Mouse (Mus musculus): ENCODE results near the gene Napepld. TPM values are rescaled to one million over a fixed set of nuclear protein-coding genes. Genes with fewer than 3 reads are reported as not detected.

Napepld gene
- polyA plus RNA-seq, 1 experiment from 2014 or later = 4.2 TPM

DNA sequence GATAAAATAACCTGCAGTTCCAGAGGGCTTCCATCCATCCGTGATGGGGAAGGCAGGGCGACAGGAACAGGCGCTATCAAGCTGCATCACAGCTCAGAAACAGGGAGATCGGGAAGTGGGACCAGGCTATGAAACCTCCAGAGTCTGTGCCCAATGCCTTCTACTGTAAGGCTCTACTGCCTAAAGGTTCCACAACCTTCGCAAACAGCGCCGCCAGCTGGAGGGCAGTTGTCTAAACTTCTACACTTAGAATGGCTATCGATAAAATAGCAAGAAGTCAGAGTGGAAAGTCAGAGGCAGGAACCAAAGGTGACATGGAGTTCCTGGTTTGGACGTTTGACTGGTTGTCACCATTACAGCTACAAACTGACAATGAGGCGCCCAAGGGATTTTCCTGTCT, 34.4 kb upstream of the Napepld start:
- WGBS = 32% methylated on average over 10 of the region's 10 CpGs
- ATAC-seq (replicated peaks; ENCODE audit: low FRiP score, low TSS enrichment, low read depth) (no peak), DNase-seq (ENCODE audit: low spot score) (peak; percentile 71)
- Histone ChIP-seq H3K27me3 (replicated peaks; ENCODE audit: control insufficient read depth, insufficient read depth, low read length) (no peaks in the 10 kb centered on the region), H3K9me3 (ENCODE audit: control insufficient read depth, low read length) (no peaks in the 10 kb centered on the region), H3K4me3 (ENCODE audit: low read depth, low read length) (no peak overlapping the region), H3K4me1 (replicated peaks; ENCODE audit: control insufficient read depth, insufficient read depth, low read length) (peaks cover 13% of the 10 kb centered on the region), H3K27ac (ENCODE audit: low read depth) (no peak overlapping the region), H3K4me2 (ENCODE audit: low read length) (peak overlapping the region; percentile 20; the same call in 1 of the 2 replicates), H3K9ac (ENCODE audit: low read length) (no peak overlapping the region), H3K36me3 (ENCODE audit: control insufficient read depth, insufficient read depth, low read length) (peaks cover 18% of the 10 kb centered on the region)

DNA sequence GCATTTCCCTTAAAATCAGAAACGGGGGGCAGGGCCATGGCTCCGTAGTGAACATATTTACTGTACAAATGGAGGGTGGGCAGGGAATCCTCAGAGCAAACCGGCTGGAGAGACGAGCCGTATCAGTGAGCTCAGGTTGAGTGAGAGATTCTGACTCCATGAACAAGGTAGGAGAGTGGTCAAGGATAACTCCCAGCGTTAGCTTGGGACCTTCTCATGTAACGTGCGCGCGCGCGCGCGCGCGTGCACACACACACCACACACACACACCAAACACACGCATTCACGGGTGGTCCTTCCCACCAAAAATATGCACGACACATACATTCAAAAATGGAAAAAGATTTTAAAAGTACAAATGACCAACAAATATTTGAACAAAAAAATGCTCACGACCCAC, 33.9 kb upstream of the Napepld start:
- H3K4me2 ChIP-seq (ENCODE audit: low read length) = peak overlapping the region; percentile 20; the same call in 1 of the 2 replicates
- 79% methylated on average over 20 of the region's 20 CpGs for WGBS
- DNase-seq (ENCODE audit: low spot score) (no peak), ATAC-seq (replicated peaks; ENCODE audit: low FRiP score, low TSS enrichment, low read depth) (no peak)
- H3K9me3 ChIP-seq (ENCODE audit: control insufficient read depth, low read length) = no peaks in the 10 kb centered on the region
- no peak overlapping the region for H3K9ac ChIP-seq (ENCODE audit: low read length)
- H3K36me3 ChIP-seq (ENCODE audit: control insufficient read depth, insufficient read depth, low read length) = peaks cover 13% of the 10 kb centered on the region
- no peaks in the 10 kb centered on the region for H3K27me3 ChIP-seq (replicated peaks; ENCODE audit: control insufficient read depth, insufficient read depth, low read length)
- no peak overlapping the region for H3K4me3 ChIP-seq (ENCODE audit: low read depth, low read length)
- no peak overlapping the region for H3K27ac ChIP-seq (ENCODE audit: low read depth)
- H3K4me1 ChIP-seq (replicated peaks; ENCODE audit: control insufficient read depth, insufficient read depth, low read length) = peaks cover 13% of the 10 kb centered on the region

DNA sequence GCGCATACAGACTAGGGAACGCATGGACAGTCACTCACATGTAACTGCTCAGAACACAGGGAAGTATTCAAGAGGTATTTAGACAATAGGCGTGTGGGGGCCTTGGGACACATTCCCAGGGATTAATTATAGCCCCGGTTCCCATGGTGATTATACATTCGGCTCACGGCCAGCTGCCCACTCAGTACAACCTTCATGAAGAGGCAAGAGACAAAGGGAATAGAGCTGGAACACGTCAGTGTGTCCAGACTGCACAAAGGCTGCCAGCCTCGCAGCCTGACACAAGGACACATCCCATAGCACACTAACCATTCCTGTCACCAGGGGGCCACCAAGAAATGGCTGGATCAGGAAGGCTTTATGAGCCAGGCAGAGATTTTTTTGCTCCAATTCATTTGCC, 31.7 kb upstream of the Napepld start:
- Histone ChIP-seq H3K36me3 (ENCODE audit: control insufficient read depth, insufficient read depth, low read length) (no peaks in the 10 kb centered on the region), H3K9me3 (ENCODE audit: control insufficient read depth, low read length) (no peaks in the 10 kb centered on the region), H3K4me3 (ENCODE audit: low read depth, low read length) (no peak overlapping the region), H3K27ac (ENCODE audit: low read depth) (peak overlapping the region; percentile 27; the same call in 1 of the 2 replicates), H3K9ac (ENCODE audit: low read length) (no peak overlapping the region), H3K4me2 (ENCODE audit: low read length) (no peak overlapping the region), H3K27me3 (replicated peaks; ENCODE audit: control insufficient read depth, insufficient read depth, low read length) (no peaks in the 10 kb centered on the region), H3K4me1 (replicated peaks; ENCODE audit: control insufficient read depth, insufficient read depth, low read length) (peaks cover 9% of the 10 kb centered on the region)
- WGBS = 41% methylated on average over 8 of the region's 8 CpGs
- DNase-seq (ENCODE audit: low spot score) = no peak
- ATAC-seq (replicated peaks; ENCODE audit: low FRiP score, low TSS enrichment, low read depth) = no peak

DNA sequence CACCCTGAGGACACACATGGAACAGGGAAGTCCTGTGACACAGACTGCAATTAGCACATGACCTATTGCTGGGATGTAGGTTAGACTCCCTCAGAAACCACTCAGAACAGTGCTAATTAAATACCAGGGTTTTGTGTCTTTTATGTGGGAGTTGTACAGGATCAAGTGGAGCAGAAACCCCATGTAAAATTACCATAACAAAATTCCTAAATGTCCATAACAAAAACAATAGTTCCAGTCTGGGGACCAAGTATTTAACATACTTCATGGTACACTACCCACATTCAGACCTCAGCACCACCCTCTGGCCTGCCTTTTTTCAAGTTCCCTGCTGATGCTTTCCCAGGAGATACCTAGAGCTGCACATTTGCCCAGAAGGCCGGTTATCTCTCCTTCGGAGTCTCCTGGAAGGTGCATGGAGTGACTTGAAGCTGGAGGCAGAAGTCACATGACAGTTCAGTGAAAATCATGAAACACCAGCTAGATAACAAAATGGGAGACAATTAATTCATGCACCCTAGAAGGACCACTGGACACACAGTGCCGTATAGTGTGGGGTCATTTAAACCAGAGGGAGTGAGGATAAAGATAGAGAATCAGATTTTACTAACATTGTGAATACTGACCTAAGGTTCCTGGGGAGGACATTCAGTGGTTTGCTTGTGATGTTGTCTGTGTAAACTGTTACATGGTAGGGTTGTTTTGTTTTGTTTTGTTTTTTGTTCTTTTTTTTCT, 31.1 kb upstream of the Napepld start:
- no peaks in the 10 kb centered on the region for H3K36me3 ChIP-seq (ENCODE audit: control insufficient read depth, insufficient read depth, low read length)
- 0 out of 2 replicates have a peak, but pooled peaks cover 6% of the 10 kb centered on the region for H3K4me1 ChIP-seq (replicated peaks; ENCODE audit: control insufficient read depth, insufficient read depth, low read length)
- no peak overlapping the region for H3K4me3 ChIP-seq (ENCODE audit: low read depth, low read length)
- H3K27ac ChIP-seq (ENCODE audit: low read depth) = peak overlapping the region; percentile 27; the same call in 1 of the 2 replicates
- WGBS = 85% methylated on average over 3 of the region's 3 CpGs
- no peak overlapping the region for H3K9ac ChIP-seq (ENCODE audit: low read length)
- DNase-seq (ENCODE audit: low spot score) (no peak), ATAC-seq (replicated peaks; ENCODE audit: low FRiP score, low TSS enrichment, low read depth) (no peak)
- H3K27me3 ChIP-seq (replicated peaks; ENCODE audit: control insufficient read depth, insufficient read depth, low read length) = no peaks in the 10 kb centered on the region
- H3K4me2 ChIP-seq (ENCODE audit: low read length) = no peak overlapping the region
- H3K9me3 ChIP-seq (ENCODE audit: control insufficient read depth, low read length) = no peaks in the 10 kb centered on the region

DNA sequence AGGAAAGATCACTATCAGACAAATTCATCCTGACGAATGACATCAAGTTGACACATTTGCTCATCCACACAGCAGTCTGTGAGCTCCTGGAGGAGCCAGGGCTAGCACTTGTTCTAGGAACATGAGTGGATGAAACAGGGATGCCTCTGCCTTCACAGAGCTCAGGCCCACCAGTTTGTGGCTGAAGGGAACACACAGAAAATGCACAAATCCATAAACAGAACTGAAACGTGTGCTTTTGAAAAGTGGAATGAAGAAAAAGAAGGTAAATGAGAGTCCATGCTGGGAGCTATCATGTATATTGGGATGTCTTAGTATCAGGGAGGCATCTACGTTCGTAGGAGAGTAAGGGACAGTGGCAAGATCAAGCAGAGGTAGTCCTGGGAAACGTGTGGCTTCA, 27.9 kb upstream of the Napepld start:
- Histone ChIP-seq H3K27me3 (replicated peaks; ENCODE audit: control insufficient read depth, insufficient read depth, low read length) (no peaks in the 10 kb centered on the region), H3K4me3 (ENCODE audit: low read depth, low read length) (no peak overlapping the region), H3K4me1 (replicated peaks; ENCODE audit: control insufficient read depth, insufficient read depth, low read length) (peaks cover 11% of the 10 kb centered on the region; the same call in 1 of the 2 replicates), H3K27ac (ENCODE audit: low read depth) (no peak overlapping the region), H3K9ac (ENCODE audit: low read length) (no peak overlapping the region), H3K36me3 (ENCODE audit: control insufficient read depth, insufficient read depth, low read length) (no peaks in the 10 kb centered on the region), H3K9me3 (ENCODE audit: control insufficient read depth, low read length) (no peaks in the 10 kb centered on the region), H3K4me2 (ENCODE audit: low read length) (no peak overlapping the region)
- ATAC-seq (replicated peaks; ENCODE audit: low FRiP score, low TSS enrichment, low read depth) (no peak), DNase-seq (ENCODE audit: low spot score) (no peak)
- WGBS = 78% methylated on average over 5 of the region's 5 CpGs

DNA sequence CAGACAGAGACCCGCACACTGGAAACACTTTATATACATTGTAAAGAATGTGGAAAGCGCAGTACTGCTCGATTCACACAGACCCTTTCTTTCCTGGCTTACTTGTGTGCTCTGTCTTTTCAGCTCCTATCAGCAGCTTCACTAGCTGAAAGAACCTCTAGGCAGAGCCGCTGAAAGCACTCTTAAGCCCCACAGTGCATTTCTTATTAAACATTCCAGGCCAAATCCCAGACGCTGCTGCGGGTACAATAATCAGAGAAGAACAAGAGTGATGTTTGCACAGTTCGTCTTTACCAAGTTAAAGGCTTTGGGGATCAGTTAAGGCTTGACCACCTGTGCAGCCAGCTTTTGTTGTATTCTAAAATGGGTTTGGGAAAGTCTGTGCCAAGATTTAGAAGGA, 23.7 kb upstream of the Napepld start:
- 20% methylated on average over 7 of the region's 7 CpGs for WGBS

DNA sequence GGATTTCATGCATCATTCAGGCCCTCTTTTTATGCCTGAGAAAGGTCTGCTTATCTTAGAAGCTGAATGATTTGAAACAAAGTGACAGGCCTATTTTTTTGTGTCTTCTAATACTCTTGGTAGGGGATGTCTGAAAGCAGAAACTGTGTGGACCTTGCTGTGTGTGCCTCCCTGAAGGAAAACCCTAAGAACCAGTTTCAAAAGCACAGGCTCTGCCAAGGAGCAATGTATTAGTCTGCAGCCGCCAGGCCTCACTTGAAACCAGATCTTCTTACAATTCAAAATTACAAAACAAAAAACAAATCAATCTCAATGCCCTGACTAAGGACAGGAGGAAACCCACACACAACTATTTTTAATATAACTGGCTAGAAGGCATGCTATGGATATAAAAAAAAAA, 23.2 kb upstream of the Napepld start:
- no peak for ATAC-seq (replicated peaks; ENCODE audit: low FRiP score, low TSS enrichment, low read depth)
- no peaks in the 10 kb centered on the region for H3K36me3 ChIP-seq (ENCODE audit: control insufficient read depth, insufficient read depth, low read length)
- H3K4me3 ChIP-seq (ENCODE audit: low read depth, low read length) = no peak overlapping the region
- no peak overlapping the region for H3K4me2 ChIP-seq (ENCODE audit: low read length)
- 23% methylated on average over 1 of the region's 1 CpGs for WGBS
- no peak overlapping the region for H3K9ac ChIP-seq (ENCODE audit: low read length)
- peak overlapping the region; percentile 65 for H3K27ac ChIP-seq (ENCODE audit: low read depth)
- no peaks in the 10 kb centered on the region for H3K9me3 ChIP-seq (ENCODE audit: control insufficient read depth, low read length)
- no peak for DNase-seq (ENCODE audit: low spot score)
- no peaks in the 10 kb centered on the region for H3K27me3 ChIP-seq (replicated peaks; ENCODE audit: control insufficient read depth, insufficient read depth, low read length)
- peaks cover 5% of the 10 kb centered on the region; the same call in 1 of the 2 replicates for H3K4me1 ChIP-seq (replicated peaks; ENCODE audit: control insufficient read depth, insufficient read depth, low read length)

More for the DNA sequence above, 23.7 kb upstream of the Napepld start:
- no peak overlapping the region for H3K4me2 ChIP-seq (ENCODE audit: low read length)
- H3K36me3 ChIP-seq (ENCODE audit: control insufficient read depth, insufficient read depth, low read length) = no peaks in the 10 kb centered on the region
- H3K9me3 ChIP-seq (ENCODE audit: control insufficient read depth, low read length) = no peaks in the 10 kb centered on the region
- H3K9ac ChIP-seq (ENCODE audit: low read length) = no peak overlapping the region
- peak overlapping the region; percentile 65 for H3K27ac ChIP-seq (ENCODE audit: low read depth)
- H3K27me3 ChIP-seq (replicated peaks; ENCODE audit: control insufficient read depth, insufficient read depth, low read length) = no peaks in the 10 kb centered on the region
- peaks cover 5% of the 10 kb centered on the region; the same call in 1 of the 2 replicates for H3K4me1 ChIP-seq (replicated peaks; ENCODE audit: control insufficient read depth, insufficient read depth, low read length)
- ATAC-seq (replicated peaks; ENCODE audit: low FRiP score, low TSS enrichment, low read depth) (no peak), DNase-seq (ENCODE audit: low spot score) (no peak)
- H3K4me3 ChIP-seq (ENCODE audit: low read depth, low read length) = no peak overlapping the region

DNA sequence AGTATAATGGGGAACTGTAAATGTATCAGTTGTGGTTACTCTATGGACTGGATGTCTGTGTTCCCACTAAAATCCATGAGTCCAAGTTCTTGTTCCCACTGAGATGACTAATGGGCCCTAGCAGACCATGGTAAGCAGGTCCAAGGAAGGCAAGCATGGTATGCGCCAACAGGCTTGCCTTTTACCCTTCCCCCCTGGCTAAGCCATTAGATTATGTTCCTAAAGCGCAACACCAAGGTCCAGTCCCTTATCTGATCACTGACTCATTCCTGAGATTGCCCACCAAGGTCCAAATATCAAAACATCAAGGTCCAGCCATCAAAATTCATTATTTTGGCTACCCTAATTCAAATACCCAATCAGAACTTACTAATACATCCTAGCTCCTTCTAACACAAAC, 18.0 kb upstream of the Napepld start:
- ATAC-seq (replicated peaks; ENCODE audit: low FRiP score, low TSS enrichment, low read depth) (no peak), DNase-seq (ENCODE audit: low spot score) (no peak)
- Histone ChIP-seq H3K27me3 (replicated peaks; ENCODE audit: control insufficient read depth, insufficient read depth, low read length) (no peaks in the 10 kb centered on the region), H3K4me3 (ENCODE audit: low read depth, low read length) (no peak overlapping the region), H3K27ac (ENCODE audit: low read depth) (no peak overlapping the region), H3K36me3 (ENCODE audit: control insufficient read depth, insufficient read depth, low read length) (no peaks in the 10 kb centered on the region), H3K9ac (ENCODE audit: low read length) (no peak overlapping the region), H3K4me2 (ENCODE audit: low read length) (no peak overlapping the region), H3K9me3 (ENCODE audit: control insufficient read depth, low read length) (no peaks in the 10 kb centered on the region), H3K4me1 (replicated peaks; ENCODE audit: control insufficient read depth, insufficient read depth, low read length) (no peaks in the 10 kb centered on the region)
- WGBS = 89% methylated on average over 2 of the region's 2 CpGs

DNA sequence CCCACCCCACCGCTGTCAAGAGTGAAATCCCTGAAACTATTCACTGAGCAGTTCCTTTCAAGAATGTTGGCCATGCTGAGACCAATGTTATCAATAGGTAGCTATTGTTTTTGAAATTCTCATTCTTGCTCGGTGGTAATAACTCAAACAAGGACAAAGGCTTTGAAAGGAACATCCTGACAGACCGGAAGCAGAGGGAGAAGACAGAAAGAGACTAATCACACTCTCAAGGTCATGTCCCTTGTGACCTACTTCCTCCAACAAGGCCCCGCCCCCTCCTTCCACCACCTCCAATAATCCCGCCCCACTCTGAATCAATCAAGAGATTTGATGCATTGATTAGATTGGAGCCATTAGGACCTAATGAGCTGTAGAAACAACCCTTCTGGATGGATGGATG, 17.4 kb upstream of the Napepld start:
- ATAC-seq (replicated peaks; ENCODE audit: low FRiP score, low TSS enrichment, low read depth) = no peak

More for the DNA sequence above, 17.4 kb upstream of the Napepld start:
- H3K9me3 ChIP-seq (ENCODE audit: control insufficient read depth, low read length) = no peaks in the 10 kb centered on the region
- H3K4me2 ChIP-seq (ENCODE audit: low read length) = no peak overlapping the region
- no peaks in the 10 kb centered on the region for H3K27me3 ChIP-seq (replicated peaks; ENCODE audit: control insufficient read depth, insufficient read depth, low read length)
- H3K4me1 ChIP-seq (replicated peaks; ENCODE audit: control insufficient read depth, insufficient read depth, low read length) = no peaks in the 10 kb centered on the region
- no peaks in the 10 kb centered on the region for H3K36me3 ChIP-seq (ENCODE audit: control insufficient read depth, insufficient read depth, low read length)
- H3K9ac ChIP-seq (ENCODE audit: low read length) = no peak overlapping the region
- no peak overlapping the region for H3K4me3 ChIP-seq (ENCODE audit: low read depth, low read length)
- WGBS = 82% methylated on average over 5 of the region's 5 CpGs
- no peak overlapping the region for H3K27ac ChIP-seq (ENCODE audit: low read depth)
- DNase-seq (ENCODE audit: low spot score) = no peak

Data from intestine, embryonic 14.5 days (tissue).